Mouse (Mus musculus) neural tube, embryonic 15.5 days (tissue): Measurements from ENCODE around the gene BC049715. TPM values are rescaled to one million over a fixed set of nuclear protein-coding genes. Genes with fewer than 3 reads are reported as not detected.

Experiments used
- ATAC-seq: fragments of 200-750 bp; cut with Nextera tagmentation; 2 replicates; pipeline ENCODE4 v1.8.0; 2017; ENCODE audit warnings: mild to moderate bottlenecking, moderate TSS enrichment, moderate library complexity; ENCODE audit not compliant: low FRiP score
- H3K27ac ChIP-seq: fragments of 300-500 bp; sonication (generic); replicated peaks from 2 replicates; pipeline ENCODE4 v1.5.1; 2015; ENCODE audit warnings: mild to moderate bottlenecking, inconsistent platforms
- H3K27me3 ChIP-seq: fragments of 300-500 bp; sonication (generic); replicated peaks from 2 replicates; pipeline ENCODE4 v1.6.1; 2015; ENCODE audit warnings: inconsistent platforms
- H3K36me3 ChIP-seq: fragments of 300-500 bp; sonication (generic); 2 replicates; pipeline ENCODE4 v1.6.1; 2015; ENCODE audit warnings: inconsistent platforms
- H3K4me1 ChIP-seq: fragments of 300-500 bp; sonication (generic); 2 replicates; pipeline ENCODE4 v1.6.1; 2015; ENCODE audit warnings: inconsistent platforms
- H3K4me2 ChIP-seq: fragments of 300-500 bp; sonication (generic); 2 replicates; pipeline ENCODE4 v1.6.1; 2015; ENCODE audit warnings: inconsistent platforms, mild to moderate bottlenecking, moderate library complexity
- H3K4me3 ChIP-seq: fragments of 300-500 bp; sonication (generic); replicated peaks from 2 replicates; pipeline ENCODE4 v1.5.1; 2015; ENCODE audit warnings: mild to moderate bottlenecking, inconsistent platforms
- H3K9ac ChIP-seq: fragments of 300-500 bp; sonication (generic); replicated peaks from 2 replicates; pipeline ENCODE4 v1.6.1; 2015; ENCODE audit warnings: mild to moderate bottlenecking, inconsistent platforms
- H3K9me3 ChIP-seq: fragments of 300-500 bp; sonication (generic); replicated peaks from 2 replicates; pipeline ENCODE4 v1.6.1; 2016; ENCODE audit warnings: inconsistent platforms
- WGBS: fragments of 180-500 bp; shearing (Covaris S2); methylation state at CpG from one replicate; pipeline ENCODE4 v1.1.7; 2015; ENCODE audit warnings: mixed read lengths; 5-methylcytosine and 5-hydroxymethylcytosine counted together
- polyA plus RNA-seq: library from polyadenylated mRNA; unstranded; fragments of >200 nt; fragmentation: Nextera tagmentation; extraction: Ambion mirVana; gene quantifications from 2 replicates; pipeline ENCODE4 v1.2.1, GENCODE M21; 2015

Gene BC049715
- polyA plus RNA-seq, 1 experiment from 2014 or later = 1.5 TPM

DNA sequence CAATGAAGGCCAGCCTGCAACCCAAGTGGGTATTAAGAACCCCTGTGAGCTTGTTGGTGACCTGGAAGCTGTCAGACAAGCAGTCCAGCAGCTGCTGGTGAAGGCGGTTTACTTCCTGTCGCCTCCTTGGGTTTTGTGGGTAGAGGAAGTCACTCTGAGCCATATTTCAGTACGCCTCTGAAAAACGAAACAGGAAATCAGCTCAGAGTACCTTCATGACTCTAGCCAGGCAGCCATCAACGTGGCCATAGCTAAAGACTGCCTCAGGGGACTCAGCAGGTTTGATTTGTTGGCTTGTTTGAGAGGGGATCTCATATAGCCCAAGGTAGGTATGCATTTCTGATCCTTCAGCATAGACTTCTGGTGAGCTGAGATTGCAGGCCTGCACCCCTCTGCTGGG lies 4.3 kb downstream of the BC049715 start:
- H3K4me3 ChIP-seq = no peak overlapping the region
- peaks cover 10% of the 10 kb centered on the region for H3K4me1 ChIP-seq
- ATAC-seq = no peak
- H3K27ac ChIP-seq = no peak overlapping the region
- no peak overlapping the region for H3K4me2 ChIP-seq
- no peaks in the 10 kb centered on the region for H3K36me3 ChIP-seq
- H3K9me3 ChIP-seq = no peaks in the 10 kb centered on the region
- 81% methylated on average over 5 of the region's 5 CpGs for WGBS
- no peaks in the 10 kb centered on the region; the same call in 1 of the 2 replicates for H3K27me3 ChIP-seq
- H3K9ac ChIP-seq = no peak overlapping the region

DNA sequence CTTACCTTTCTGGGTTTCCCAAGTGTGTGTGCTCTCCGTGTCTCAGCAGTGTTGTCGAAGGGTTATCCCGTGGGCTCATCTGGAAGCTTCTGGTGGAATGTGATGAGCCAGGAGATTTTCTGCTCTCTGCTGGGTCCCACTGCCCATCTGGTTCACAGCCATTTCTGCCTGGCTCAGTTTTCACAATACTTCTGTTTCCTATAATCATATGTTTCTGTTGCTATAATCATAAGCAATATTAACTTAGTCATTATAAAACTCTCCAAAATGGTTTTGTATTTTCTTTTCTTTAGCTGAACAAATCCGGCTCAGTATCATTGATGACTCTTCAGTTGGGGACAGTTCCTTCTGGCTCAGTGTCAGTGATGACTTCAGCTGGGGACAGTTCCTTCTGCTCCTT lies 7.9 kb downstream of the BC049715 start, which contains the start of gene Smco3:
Gene Smco3, minus strand, starts transcription at position 101 of the 400 bp plus-strand sequence.
- Histone ChIP-seq H3K4me1 (no peaks in the 10 kb centered on the region), H3K36me3 (no peaks in the 10 kb centered on the region), H3K9me3 (no peaks in the 10 kb centered on the region), H3K4me2 (peak within 1 kb of the TSS; percentile 30), H3K4me3 (peak within 1 kb of the TSS; percentile 15; the same call in 1 of the 2 replicates), H3K27me3 (no peaks in the 10 kb centered on the region; the same call in 1 of the 2 replicates), H3K27ac (no peak within 1 kb of the TSS), H3K9ac (0 out of 2 replicates have a peak within 1 kb of the TSS, but pooled peaks have one; percentile 20)
- ATAC-seq = no peak
- WGBS = 65% methylated on average over 4 of the region's 4 CpGs

DNA sequence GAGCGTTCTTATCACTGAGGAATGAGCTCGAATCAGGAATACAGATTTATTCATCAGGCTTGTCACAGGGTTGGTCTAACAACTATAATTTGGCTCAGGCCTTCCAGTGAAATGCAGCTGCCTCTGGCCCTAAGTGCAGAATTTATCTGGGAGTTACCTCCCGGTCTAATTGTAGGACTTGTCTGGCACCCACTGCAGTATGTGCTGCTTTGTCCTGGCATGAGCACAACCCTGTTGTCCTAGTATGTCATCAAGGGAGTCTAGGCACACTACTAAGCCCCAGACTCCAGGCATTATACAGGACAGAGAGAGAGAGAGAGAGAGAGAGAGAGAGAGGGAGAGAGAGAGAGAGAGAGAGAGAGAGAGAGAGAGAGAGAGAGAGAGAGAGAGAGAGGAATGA lies 9.9 kb downstream of the BC049715 start:
- H3K27me3 ChIP-seq = no peaks in the 10 kb centered on the region
- no peaks in the 10 kb centered on the region for H3K4me1 ChIP-seq
- no peak overlapping the region for H3K27ac ChIP-seq
- WGBS = 87% methylated on average over 3 of the region's 3 CpGs
- H3K9me3 ChIP-seq = no peaks in the 10 kb centered on the region
- no peak overlapping the region for H3K9ac ChIP-seq
- no peaks in the 10 kb centered on the region for H3K36me3 ChIP-seq
- no peak for ATAC-seq
- H3K4me2 ChIP-seq = no peak overlapping the region
- no peak overlapping the region for H3K4me3 ChIP-seq

DNA sequence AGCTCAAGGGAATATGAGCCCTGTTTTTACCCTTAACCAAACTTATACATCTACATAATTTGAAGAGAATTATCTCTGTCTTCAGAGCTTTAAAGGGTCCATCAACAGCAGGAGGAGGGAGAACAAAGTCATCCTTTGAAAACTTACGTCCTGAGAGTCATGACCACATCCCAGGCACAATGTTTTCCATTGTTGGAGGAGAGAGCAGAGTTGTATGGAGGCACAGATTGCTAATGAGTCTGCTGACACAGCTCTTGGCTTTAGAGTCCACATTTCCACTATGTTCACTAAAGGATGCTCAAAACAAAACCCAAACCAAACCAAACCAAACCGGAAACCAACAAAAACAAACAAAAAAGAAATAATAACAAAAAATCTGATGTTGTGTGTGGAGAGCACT lies 17.5 kb downstream of the BC049715 start:
- Histone ChIP-seq H3K9ac (no peak overlapping the region), H3K27me3 (no peaks in the 10 kb centered on the region), H3K27ac (no peak overlapping the region), H3K4me2 (no peak overlapping the region), H3K4me3 (no peak overlapping the region), H3K9me3 (no peaks in the 10 kb centered on the region), H3K36me3 (no peaks in the 10 kb centered on the region), H3K4me1 (no peaks in the 10 kb centered on the region)
- ATAC-seq = no peak
- whole genome bisulfite sequencing = 54% methylated on average over 2 of the region's 2 CpGs

DNA sequence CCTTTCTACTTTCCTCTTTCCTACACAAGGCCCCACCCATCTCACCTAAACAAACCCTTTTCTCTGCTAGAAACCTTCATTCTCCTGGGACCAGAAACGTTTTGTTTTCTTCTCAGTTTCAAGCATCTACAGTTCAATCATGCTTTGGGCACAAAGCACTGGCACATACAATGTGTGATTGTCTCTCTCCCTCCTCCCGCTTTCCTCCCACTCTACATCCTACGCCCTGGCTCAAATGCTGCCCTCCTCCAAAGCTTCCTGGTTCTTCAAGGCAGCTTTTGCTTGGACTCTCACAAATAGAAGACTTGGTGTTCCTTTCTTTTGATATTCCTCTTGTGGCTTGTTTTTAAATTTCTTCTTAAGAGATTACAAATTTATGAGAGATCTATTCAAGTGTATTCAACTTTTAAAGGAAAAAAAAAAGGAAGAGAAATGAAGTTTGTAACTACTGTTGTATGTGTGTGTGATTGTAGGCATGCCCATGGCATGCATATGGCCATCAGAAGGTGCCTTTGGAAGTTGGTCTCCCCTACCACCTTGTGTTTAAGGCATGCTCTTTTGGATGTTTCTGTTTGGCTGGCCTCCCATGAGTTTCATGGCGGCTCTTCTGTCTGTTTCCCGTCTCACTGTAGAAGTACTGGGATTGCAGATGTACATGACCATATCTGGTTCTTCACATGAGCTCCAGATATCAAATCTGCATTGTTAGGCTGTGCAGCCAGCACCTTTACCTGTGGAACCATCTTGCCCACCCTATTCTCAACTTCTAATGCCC lies 18.5 kb downstream of the BC049715 start:
- 78% methylated on average over 5 of the region's 5 CpGs for WGBS
- Histone ChIP-seq H3K27me3 (no peaks in the 10 kb centered on the region), H3K4me1 (no peaks in the 10 kb centered on the region), H3K4me3 (no peak overlapping the region), H3K9me3 (no peaks in the 10 kb centered on the region), H3K4me2 (no peak overlapping the region), H3K27ac (no peak overlapping the region), H3K36me3 (no peaks in the 10 kb centered on the region), H3K9ac (no peak overlapping the region)
- no peak for ATAC-seq

DNA sequence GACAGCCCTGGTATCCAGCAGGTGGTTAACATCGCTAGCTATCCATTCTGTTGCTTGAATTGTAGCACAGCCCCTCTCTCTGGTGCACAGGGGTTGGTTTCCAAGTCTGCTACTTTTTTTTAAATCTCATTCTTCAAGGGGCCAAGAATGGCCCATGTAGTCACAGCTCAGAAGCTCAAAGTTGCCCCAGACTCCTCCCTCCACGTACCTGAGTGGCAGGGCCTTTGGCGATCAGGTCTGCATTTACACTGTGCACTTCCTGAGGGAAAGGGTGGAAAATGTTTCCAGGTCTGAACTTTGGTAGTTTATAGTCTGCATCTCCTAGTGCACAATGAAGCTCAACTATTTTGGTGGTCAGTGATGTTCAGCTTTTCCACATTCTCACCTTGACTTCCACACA lies 19.8 kb downstream of the BC049715 start:
- no peak overlapping the region for H3K27ac ChIP-seq
- WGBS = 94% methylated on average over 3 of the region's 3 CpGs

DNA sequence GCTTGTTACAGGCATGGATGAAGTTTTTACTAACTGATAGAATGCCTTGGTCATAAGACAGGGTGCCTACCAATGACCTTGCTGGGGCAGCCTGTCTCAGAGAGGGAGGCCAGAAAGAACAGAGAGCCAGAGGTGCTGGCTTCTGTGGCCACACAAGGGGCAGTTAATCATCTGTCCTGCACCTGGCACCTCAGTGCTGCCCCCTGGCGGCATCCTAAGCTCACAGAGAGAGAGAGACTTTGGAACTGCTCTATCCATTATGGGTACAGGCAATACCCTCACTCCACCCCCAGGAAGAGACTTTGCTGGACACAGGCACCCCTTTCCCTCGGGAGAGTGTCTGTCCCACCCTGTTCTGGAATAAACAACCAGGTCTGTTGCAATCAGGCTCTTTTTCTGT lies 20.4 kb downstream of the BC049715 start:
- Histone ChIP-seq H3K4me3 (no peak overlapping the region), H3K4me2 (no peak overlapping the region), H3K9me3 (no peaks in the 10 kb centered on the region), H3K27me3 (no peaks in the 10 kb centered on the region), H3K9ac (no peak overlapping the region), H3K36me3 (no peaks in the 10 kb centered on the region), H3K27ac (no peak overlapping the region), H3K4me1 (0 out of 2 replicates have a peak, but pooled peaks cover 2% of the 10 kb centered on the region)
- no peak for ATAC-seq
- WGBS = 33% methylated on average over 2 of the region's 2 CpGs

More for the DNA sequence above, 19.8 kb downstream of the BC049715 start:
- Histone ChIP-seq H3K27me3 (no peaks in the 10 kb centered on the region), H3K4me3 (no peak overlapping the region), H3K9ac (no peak overlapping the region), H3K36me3 (no peaks in the 10 kb centered on the region), H3K4me2 (no peak overlapping the region), H3K4me1 (no peaks in the 10 kb centered on the region), H3K9me3 (no peaks in the 10 kb centered on the region)
- ATAC-seq = no peak

DNA sequence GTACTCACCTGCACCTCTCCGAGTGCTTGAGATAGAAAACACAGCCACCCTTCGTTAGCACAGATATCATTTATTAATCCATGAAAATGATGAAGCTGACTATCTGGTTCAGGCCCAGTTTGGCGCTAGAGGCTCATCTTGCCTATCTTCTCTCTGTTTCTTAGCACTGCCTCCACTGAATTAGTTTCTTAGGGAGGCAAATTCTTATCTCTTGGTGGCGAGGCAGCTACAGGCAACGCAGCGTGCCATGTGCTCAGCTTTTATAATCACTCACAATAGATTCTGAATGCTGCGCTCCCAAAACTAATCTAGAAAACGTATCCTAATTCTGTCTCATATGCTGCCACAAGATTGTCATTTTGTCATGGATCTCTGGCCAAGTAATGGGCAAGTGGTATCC lies 21.0 kb downstream of the BC049715 start:
- Histone ChIP-seq H3K4me1 (0 out of 2 replicates have a peak, but pooled peaks cover 3% of the 10 kb centered on the region), H3K36me3 (no peaks in the 10 kb centered on the region), H3K4me2 (no peak overlapping the region), H3K4me3 (no peak overlapping the region), H3K27me3 (no peaks in the 10 kb centered on the region), H3K9ac (no peak overlapping the region), H3K9me3 (no peaks in the 10 kb centered on the region), H3K27ac (no peak overlapping the region)
- ATAC-seq = no peak
- WGBS = 92% methylated on average over 8 of the region's 8 CpGs

DNA sequence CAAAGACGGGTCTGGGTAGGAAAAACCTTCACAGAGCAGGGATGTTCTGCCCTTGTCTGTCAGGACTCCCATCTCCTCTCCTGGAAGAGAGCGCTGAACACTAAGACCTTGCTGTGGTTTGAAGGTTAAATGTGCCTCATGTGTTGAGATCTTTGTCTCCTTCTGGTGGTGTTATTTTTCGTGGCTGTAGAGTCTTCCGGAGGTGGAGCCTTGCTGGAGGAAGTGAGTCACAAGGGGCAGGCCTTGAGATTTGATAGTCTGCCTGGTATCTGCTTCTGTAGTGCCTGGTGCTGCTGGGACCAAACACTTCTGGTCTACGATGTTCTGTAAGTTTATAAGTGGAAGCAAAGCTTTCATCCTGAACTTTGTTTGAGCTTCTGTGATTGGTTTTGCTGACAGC lies 21.5 kb downstream of the BC049715 start:
- no peaks in the 10 kb centered on the region for H3K27me3 ChIP-seq

DNA sequence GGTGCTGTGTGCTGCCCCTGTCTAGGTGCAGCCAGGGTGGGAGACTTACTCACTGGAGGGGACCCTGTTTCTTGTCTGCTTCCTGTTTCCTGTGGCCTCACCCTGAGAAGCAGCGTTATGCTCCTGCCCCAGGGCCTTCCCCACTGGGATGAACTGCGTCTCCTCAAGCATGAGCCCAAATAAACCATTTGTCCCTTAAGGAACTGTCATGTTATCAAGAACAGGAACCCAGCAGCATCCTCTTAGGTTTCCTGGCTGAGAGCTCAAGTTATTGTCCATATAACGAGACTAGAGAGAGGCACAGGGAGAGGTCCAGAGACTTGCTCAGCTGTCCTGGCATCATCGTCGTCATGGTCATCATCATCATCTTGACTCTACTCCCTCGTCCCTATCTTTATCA lies 22.8 kb downstream of the BC049715 start:
- 0 out of 2 replicates have a peak, but pooled peaks cover 3% of the 10 kb centered on the region for H3K4me1 ChIP-seq
- 76% methylated on average over 6 of the region's 6 CpGs for WGBS

More for the DNA sequence above, 21.5 kb downstream of the BC049715 start:
- Histone ChIP-seq H3K9me3 (no peaks in the 10 kb centered on the region), H3K36me3 (no peaks in the 10 kb centered on the region), H3K4me3 (no peak overlapping the region), H3K4me1 (0 out of 2 replicates have a peak, but pooled peaks cover 3% of the 10 kb centered on the region), H3K9ac (no peak overlapping the region), H3K27ac (no peak overlapping the region), H3K4me2 (no peak overlapping the region)
- no peak for ATAC-seq
- WGBS = 90% methylated on average over 5 of the region's 5 CpGs

DNA sequence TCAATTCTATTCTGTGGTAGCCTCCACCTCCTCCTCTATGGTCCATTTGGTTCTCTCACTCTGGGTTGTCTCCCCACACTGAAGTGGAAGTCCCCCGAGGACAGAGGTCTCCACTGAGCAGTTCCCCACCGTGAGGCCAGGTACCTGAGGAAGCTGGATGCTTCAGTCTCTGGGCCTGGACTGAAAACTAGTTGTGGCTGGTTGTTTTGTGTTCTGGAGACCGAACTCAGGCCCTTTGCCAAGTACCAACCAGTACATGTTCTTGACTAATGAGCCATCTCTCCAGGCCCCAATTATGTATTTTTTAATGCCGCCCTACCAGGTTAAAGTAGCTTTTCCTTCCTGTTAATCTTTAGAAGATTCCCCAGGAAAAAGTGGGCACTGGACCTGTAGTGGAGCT lies 24.9 kb downstream of the BC049715 start:
- no peak overlapping the region for H3K9ac ChIP-seq
- 76% methylated on average over 4 of the region's 4 CpGs for WGBS
- no peaks in the 10 kb centered on the region for H3K9me3 ChIP-seq
- 0 out of 2 replicates have a peak, but pooled peaks cover 3% of the 10 kb centered on the region for H3K4me1 ChIP-seq
- H3K4me2 ChIP-seq = no peak overlapping the region
- H3K36me3 ChIP-seq = no peaks in the 10 kb centered on the region
- H3K27ac ChIP-seq = peak overlapping the region; percentile 10; the same call in 1 of the 2 replicates
- no peak overlapping the region for H3K4me3 ChIP-seq
- no peaks in the 10 kb centered on the region for H3K27me3 ChIP-seq
- ATAC-seq = no peak

More for the DNA sequence above, 22.8 kb downstream of the BC049715 start:
- Histone ChIP-seq H3K36me3 (no peaks in the 10 kb centered on the region), H3K9me3 (no peaks in the 10 kb centered on the region), H3K9ac (no peak overlapping the region), H3K4me3 (no peak overlapping the region), H3K27me3 (no peaks in the 10 kb centered on the region), H3K27ac (no peak overlapping the region), H3K4me2 (no peak overlapping the region)
- no peak for ATAC-seq

DNA sequence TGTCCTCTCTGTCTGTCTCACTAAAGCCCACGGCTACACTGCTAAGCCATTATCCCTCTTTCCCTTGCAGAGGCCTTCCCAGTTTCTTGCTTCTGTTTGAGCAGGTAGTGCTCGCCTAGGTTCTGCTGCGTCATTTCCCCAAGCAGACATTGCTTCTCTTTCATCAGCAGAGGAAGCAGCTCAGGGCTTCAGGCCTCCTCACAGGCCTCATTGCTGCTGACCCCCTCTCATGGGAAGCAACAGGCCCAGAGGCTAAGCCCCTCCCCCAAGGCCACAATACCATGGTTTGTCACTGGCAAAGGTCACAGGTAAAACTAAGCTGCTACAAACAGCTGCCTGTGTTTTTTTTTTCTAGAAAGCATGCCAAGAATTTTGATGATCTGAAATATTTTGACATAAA lies 25.3 kb downstream of the BC049715 start:
- Histone ChIP-seq H3K9me3 (no peaks in the 10 kb centered on the region), H3K4me1 (peaks cover 6% of the 10 kb centered on the region; the same call in 1 of the 2 replicates), H3K4me2 (no peak overlapping the region), H3K27ac (peak overlapping the region; percentile 10; the same call in 1 of the 2 replicates), H3K36me3 (no peaks in the 10 kb centered on the region), H3K9ac (no peak overlapping the region), H3K4me3 (no peak overlapping the region), H3K27me3 (no peaks in the 10 kb centered on the region)
- WGBS = 57% methylated on average over 3 of the region's 3 CpGs
- no peak for ATAC-seq
